Mouse (Mus musculus) left cerebral cortex, postnatal 4 days (tissue): Measurements from ENCODE around the gene Gm14685. TPM values are rescaled to one million over a fixed set of nuclear protein-coding genes. Genes with fewer than 3 reads are reported as not detected.
A peak's percentile ranks its signal among the peaks of the same experiment; 100 is the strongest.
"Not testable (repeated sequence)": the region's sequence is repeated elsewhere in the genome, so short reads cannot be mapped to it uniquely, and the experiment has no call there.

Experiments
- DNase-seq: peaks from one replicate; pipeline ENCODE4 v3.0.0-alpha.2; 2022
- intact Hi-C: fragments of 180-260 bp; cut with DNase I; formaldehyde crosslinking; loops from one replicate; pipeline ENCODE4 v1.15.1; 2025
- total RNA-seq, 2 experiments: library from RNA; stranded (reverse); gene quantifications; 2 replicates each; pipeline ENCODE4 v1.2.3; 2021

Gene Gm14685
- total RNA-seq = 1 to 10 TPM in 1 of 2 experiments, under 1 TPM in 1; 0.92 to 2.2 TPM

DNA sequence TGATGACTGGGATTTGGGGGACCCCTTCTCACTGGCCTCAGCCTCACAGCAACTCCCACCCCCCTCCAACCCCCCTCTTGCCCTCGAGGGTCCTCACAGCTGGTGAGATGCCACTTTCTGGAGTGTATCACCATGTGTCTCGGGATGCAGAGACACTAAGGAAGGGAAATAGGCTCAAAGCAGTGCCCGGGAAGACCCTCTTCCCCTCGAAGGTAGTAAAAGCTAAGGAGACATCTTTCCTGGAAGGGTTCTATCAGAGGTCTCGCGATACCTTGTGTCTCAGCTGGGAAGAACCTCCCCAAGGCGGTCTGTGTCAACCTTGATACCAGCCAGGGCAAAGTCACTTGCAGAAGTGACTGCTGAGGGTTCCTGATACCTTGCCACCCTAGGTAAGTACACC, at the start of gene Gm14685:
TSS of gene Gm14685 (plus strand) at position 301 of the 400 bp plus-strand sequence.
- DNase-seq, intact Hi-C loops: not testable (repeated sequence)

GRCm38 (mm10) chrX:73082267-73083055, 34.4 kb upstream of the Gm14685 start, which contains the start of gene Xlr4a:
Xlr4a (minus strand) TSS chrX:73082478.
- DNase-seq, intact Hi-C loops: not testable (repeated sequence)

DNA sequence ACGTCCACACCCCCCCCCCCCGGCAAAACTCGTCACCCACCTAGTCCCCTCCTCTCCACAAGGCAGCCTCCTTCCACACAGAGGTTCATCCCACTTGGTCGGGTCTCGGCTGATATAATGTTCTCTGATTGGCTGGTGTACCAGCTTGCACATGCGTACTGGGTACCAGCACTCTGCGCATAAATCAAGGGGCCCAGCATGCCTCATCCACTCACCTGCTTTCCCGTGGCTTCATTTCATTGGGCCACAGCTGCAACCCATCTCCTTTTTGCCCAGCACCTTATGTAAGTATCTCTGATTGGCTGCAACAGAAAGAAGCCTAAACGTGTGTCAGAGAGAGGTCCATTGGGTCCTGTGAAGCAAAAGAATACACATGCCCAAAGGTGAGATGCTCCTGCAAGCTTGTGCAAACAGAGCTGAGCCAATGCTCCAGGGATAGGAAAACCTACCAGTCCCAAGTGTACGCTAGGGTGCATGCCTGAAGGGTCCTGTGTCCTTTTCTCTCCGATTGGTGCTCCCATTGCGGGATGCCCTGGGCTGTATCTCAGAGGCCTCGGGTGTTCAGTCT, 19.8 kb upstream of the Gm14685 start, which contains the start of gene Xlr3a:
TSS of gene Xlr3a (minus strand) at position 155 of the 568 bp plus-strand sequence.
- peak; percentile 1 for DNase-seq
- intact Hi-C loops = not testable (repeated sequence)

GRCm38 (mm10) chrX:73122859-73123829, 6.3 kb downstream of the Gm14685 start:
- intact Hi-C loops, DNase-seq: not testable (repeated sequence)

- DNase-seq, intact Hi-C loops: not testable (repeated sequence)
Observed at GRCm38 (mm10) chrX:73143218-73143618, 26.4 kb downstream of the Gm14685 start.

- DNase-seq, intact Hi-C loops: not testable (repeated sequence)
Observed at GRCm38 (mm10) chrX:73148496-73148895, 31.6 kb downstream of the Gm14685 start, which contains the start of gene Xlr5b. Xlr5b (plus strand) TSS chrX:73148796.

DNA sequence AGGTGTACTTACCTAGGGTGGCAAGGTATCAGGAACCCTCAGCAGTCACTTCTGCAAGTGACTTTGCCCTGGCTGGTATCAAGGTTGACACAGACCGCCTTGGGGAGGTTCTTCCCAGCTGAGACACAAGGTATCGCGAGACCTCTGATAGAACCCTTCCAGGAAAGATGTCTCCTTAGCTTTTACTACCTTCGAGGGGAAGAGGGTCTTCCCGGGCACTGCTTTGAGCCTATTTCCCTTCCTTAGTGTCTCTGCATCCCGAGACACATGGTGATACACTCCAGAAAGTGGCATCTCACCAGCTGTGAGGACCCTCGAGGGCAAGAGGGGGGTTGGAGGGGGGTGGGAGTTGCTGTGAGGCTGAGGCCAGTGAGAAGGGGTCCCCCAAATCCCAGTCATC, 32.5 kb downstream of the Gm14685 start, which contains the start of gene DXBay18:
TSS of gene DXBay18 (minus strand) at position 101 of the 400 bp plus-strand sequence.
- not testable (repeated sequence) for DNase-seq

GRCm38 (mm10) chrX:73176889-73177288, 60.0 kb downstream of the Gm14685 start, which contains the start of gene Spin2d:
Spin2d (minus strand) TSS chrX:73176989.
- DNase-seq, intact Hi-C loops: not testable (repeated sequence)

More for the DNA sequence above, 32.5 kb downstream of the Gm14685 start, which contains the start of gene DXBay18:
- intact Hi-C loops = not testable (repeated sequence)

Other genes with a start within 250 kb of the Gm14685 start
- 10 to 100 TPM; 46.3 to 49.9 TPM for gene Cetn2, start 198.6 kb upstream of the Gm14685 start, total RNA-seq
- 10 to 100 TPM; 62.5 to 65.4 TPM for gene Nsdhl, start 198.5 kb upstream of the Gm14685 start, total RNA-seq
- 1 to 10 TPM; 1.0 to 1.1 TPM for gene Zfp185, start 129.7 kb upstream of the Gm14685 start, total RNA-seq
- under 1 TPM; 0.28 to 0.50 TPM for gene Pnma5, start 79.9 kb upstream of the Gm14685 start, total RNA-seq
- gene Pnma3, start 52.3 kb upstream of the Gm14685 start, total RNA-seq = 10 to 100 TPM; 15.7 to 19.2 TPM
- gene Xlr4a, start 34.6 kb upstream of the Gm14685 start, total RNA-seq = under 1 TPM; 0.54 to 0.56 TPM
- gene Xlr3a, start 20.0 kb upstream of the Gm14685 start, total RNA-seq = 1 to 10 TPM in 1 of 2 experiments, under 1 TPM in 1; 0.64 to 3.7 TPM
- under 1 TPM in 1 of 2 experiments, not detected in 1; 0.20 TPM for gene Xlr5b, start 31.7 kb downstream of the Gm14685 start, total RNA-seq
- under 1 TPM in 1 of 2 experiments, not detected in 1; 0.46 TPM for gene DXBay18, start 32.4 kb downstream of the Gm14685 start, total RNA-seq
- not detected for gene Spin2d, start 59.9 kb downstream of the Gm14685 start, total RNA-seq
- gene Xlr3b, start 75.2 kb downstream of the Gm14685 start, total RNA-seq = 10 to 100 TPM in 1 of 2 experiments, 1 to 10 TPM in 1; 3.6 to 13.1 TPM
- gene Xlr4b, start 97.3 kb downstream of the Gm14685 start, total RNA-seq = 1 to 10 TPM in 1 of 2 experiments, under 1 TPM in 1; 0.60 to 1.4 TPM
- gene F8a, start 111.2 kb downstream of the Gm14685 start, total RNA-seq = 10 to 100 TPM; 16.2 to 17.1 TPM
- not detected for gene Xlr4c, start 126.1 kb downstream of the Gm14685 start, total RNA-seq
- not detected for gene Xlr3c, start 148.3 kb downstream of the Gm14685 start, total RNA-seq
- gene Xlr5a, start 175.9 kb downstream of the Gm14685 start, total RNA-seq = not detected
- not detected for gene Xlr5c, start 175.9 kb downstream of the Gm14685 start, total RNA-seq
- gene Gm45015, start 219.8 kb downstream of the Gm14685 start, total RNA-seq = not detected
- 10 to 100 TPM; 20.3 to 20.7 TPM for gene Zfp275, start 225.6 kb downstream of the Gm14685 start, total RNA-seq